Mouse (Mus musculus): ENCODE data around the gene Olfr1109.

The Olfr1109 gene

GRCm38 (mm10) chr2:87095908-87096307, at the start of gene Olfr1109:
TSS of gene Olfr1109 (minus strand) at chr2:87096008.
- in situ Hi-C loops (cut with MboI; ENCODE audit: unreplicated experiment in 2 of 2): no loop called here

GRCm38 (mm10) chr2:87140200-87140599, 44.4 kb upstream of the Olfr1109 start, which contains the start of gene Olfr1110:
TSS of gene Olfr1110 (minus strand) at chr2:87140300.
- in situ Hi-C loops (cut with MboI; ENCODE audit: unreplicated experiment in 2 of 2): no loop called here

GRCm38 (mm10) chr2:87114467-87114866, 18.7 kb upstream of the Olfr1109 start, which contains the start of gene Olfr259:
TSS of gene Olfr259 (minus strand) at chr2:87114567.
- in situ Hi-C loops (cut with MboI; ENCODE audit: unreplicated experiment in 2 of 2): no loop called here

- in situ Hi-C loops (cut with MboI; ENCODE audit: unreplicated experiment in 2 of 2): no loop called here
These were observed 20.1 kb downstream of the Olfr1109 start, which contains the start of gene Olfr1107 for GRCm38 (mm10) chr2:87075717-87076116. TSS of gene Olfr1107 (minus strand) at chr2:87075817.

- in situ Hi-C loops (cut with MboI; ENCODE audit: unreplicated experiment in 2 of 2): no loop called here
These were observed 43.6 kb downstream of the Olfr1109 start, which contains the start of gene Olfr1106 for GRCm38 (mm10) chr2:87052173-87052572. TSS of gene Olfr1106 (minus strand) at chr2:87052273.
